Mouse (Mus musculus) cerebellum, postnatal 10 days (tissue): Measurements from ENCODE around the gene Ddias.

ENCODE experiments used
- DNase-seq, 2 experiments: peaks; one replicate each; pipeline ENCODE4 v3.0.0; 2021; ENCODE audit warnings: mixed read lengths in 2 of 2

Gene Ddias

DNA sequence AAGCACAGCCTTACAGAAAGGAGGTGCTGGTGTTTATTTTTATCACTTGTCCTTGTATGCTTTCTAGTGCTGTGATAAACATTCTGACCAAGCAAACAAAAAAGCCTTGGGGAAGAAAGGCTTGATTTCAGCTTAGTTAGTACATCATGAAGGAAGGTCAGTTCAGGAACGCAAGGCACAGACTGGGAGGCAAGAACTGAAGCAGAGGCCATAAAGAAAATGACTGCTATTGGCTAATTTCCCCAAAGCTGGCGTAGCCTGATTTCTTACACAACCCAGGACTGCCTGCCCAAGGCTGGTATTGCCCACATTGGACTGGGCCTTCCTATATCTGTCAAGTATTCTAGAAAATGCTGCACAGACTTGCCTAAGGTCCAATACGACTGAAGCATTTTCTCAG lies 25.8 kb downstream of the Ddias start:
- no peak for DNase-seq

DNA sequence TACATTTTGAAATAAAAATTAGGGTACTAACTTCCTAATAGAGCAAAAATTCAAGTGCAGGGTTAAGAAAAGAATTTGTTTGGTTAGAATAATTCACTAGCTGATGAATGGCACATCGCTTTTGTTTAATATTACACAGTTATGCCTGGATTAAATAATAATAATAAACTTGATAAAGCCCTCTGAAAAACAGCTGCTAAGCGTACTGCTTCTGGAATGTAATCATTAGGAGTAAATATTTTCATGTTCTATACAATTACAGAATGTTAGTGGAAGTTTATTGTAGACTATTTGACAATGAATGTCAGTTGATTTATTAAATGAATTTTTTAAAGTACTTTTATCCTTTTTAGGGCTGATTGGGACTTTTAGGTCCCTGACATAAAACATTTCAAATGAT lies 31.8 kb downstream of the Ddias start:
- DNase-seq, result no peak

DNA sequence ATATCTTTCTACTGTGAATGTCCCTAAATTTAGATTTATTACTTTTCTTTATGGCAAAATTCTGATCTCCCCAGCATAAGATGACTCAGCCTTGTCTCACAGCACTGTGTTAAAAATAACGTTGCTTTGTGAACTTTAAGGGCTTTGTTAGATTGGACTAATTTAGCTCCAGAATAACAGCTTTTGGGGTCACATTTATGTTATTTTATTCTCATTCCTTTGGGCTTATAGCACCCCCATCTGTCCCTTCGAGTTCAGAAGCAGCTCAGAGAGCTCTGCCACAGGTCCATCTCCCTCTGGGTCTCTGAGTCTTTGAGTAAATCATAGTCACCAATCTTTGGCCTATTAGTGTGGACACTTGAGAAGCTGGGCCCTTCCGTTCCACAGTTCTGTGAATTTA lies 36.1 kb downstream of the Ddias start:
- DNase-seq, result no peak

DNA sequence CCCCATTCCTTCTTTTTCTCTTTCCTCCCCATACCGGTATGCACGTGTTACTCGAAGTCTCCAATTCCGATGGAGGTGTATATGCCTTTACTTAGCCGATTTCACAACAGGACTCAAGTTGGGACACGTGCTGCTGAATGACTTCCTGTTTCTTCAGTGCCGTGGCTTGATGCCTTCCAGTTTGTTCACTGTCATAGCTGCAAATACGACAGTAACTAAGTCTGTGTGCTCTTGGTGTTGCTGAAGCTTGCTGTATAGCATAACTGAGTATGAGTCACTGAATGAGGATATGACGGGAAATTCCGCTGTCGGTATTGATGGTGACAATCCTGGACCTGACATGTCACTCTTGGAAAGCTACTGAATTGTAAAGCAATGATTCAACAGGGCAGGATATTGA lies 36.8 kb downstream of the Ddias start:
- no peak for DNase-seq

DNA sequence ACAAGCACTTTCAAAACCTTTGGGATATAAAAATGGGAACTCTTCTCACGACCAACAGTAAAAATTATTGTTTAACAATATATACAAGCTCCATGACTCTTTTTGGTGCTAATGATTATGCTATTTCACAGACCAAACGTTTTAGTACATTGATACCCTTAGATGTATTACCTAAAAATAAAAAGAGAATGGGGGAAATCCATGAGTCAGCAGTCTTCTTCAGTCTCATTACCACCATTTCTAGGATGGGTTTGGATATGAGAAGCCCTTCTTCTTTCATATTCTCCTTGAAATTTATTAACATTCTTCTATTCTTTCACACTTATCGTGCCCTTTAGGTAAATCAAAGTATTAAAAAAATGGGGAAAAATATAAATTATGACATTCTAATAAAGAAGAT lies 37.6 kb downstream of the Ddias start:
- DNase-seq, result no peak

DNA sequence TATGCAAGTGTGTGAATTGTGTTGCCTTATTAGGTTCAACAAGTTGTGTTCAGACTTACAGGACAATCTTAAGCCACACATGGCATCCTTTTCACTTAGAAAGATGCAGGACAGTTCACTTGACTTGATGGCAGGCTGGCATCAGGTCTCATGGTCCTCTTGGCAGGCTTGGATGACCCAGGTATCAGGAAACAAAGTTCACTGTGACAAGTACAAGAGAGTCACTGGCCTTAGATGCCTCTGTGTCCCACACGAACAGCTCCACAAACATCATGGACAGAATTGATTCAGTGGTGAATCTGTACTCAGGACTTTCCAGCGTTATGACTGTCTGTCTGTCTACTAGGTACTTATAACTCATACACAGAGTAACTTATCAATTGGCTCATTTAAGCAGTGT lies 39.7 kb downstream of the Ddias start:
- no peak for DNase-seq

DNA sequence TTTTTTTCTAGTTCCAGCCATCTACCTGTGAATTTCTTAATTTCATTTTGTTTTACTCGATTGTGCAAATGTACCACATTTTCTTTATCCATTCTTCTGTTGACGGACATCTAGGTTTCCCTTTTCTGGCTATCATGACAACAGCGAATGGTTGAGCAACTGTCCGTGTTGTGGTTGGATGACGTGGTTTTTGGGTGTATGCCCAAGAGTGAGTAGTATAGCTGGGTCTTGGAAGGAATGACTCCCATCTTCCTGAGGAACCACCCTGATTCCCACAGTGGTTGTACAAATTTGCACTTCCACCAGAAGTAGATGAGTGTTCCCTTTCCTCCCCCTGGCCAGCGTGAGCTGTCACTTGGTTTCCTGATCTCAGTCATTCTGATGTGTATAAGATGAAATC lies 41.7 kb downstream of the Ddias start:
- no peak for DNase-seq

DNA sequence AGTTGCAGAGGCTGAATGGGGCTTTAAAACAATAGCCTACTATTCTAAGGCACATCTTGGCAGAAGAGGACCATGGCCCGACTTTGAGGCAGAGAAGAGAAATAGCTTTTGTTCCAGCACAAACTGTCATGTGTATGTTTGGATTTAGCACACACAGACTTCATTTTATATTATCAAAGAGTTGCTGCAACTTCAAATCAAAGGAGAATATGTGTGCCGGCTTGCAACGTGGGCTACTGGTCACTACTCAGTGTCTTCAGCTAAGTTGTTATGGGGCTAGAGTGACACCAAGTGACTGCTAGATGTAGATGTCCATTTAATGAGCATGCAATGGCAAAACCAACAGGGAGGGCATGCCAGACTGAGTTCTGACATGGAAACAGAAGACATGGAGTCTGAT lies 46.1 kb downstream of the Ddias start:
- DNase-seq, result peak; percentile 50 to 57

DNA sequence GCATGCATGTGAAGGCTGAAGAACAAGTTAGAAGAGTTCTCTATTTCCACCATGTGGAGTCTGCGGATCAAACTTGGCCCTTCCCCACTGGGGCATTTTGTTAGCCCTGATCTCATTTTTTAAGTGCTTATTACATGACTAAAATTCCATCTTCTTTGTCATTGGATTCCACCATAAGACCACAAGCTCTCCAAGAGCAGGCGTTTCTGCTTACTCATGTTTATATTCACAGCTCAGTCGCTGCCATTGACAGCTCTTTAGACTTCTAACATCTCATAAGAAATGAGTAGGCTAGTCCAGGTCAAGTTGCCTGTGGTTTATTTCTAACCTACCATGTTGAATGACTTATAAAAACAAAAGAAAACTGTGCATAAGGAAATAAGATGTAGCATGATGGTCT lies 47.8 kb downstream of the Ddias start:
- DNase-seq, result no peak

DNA sequence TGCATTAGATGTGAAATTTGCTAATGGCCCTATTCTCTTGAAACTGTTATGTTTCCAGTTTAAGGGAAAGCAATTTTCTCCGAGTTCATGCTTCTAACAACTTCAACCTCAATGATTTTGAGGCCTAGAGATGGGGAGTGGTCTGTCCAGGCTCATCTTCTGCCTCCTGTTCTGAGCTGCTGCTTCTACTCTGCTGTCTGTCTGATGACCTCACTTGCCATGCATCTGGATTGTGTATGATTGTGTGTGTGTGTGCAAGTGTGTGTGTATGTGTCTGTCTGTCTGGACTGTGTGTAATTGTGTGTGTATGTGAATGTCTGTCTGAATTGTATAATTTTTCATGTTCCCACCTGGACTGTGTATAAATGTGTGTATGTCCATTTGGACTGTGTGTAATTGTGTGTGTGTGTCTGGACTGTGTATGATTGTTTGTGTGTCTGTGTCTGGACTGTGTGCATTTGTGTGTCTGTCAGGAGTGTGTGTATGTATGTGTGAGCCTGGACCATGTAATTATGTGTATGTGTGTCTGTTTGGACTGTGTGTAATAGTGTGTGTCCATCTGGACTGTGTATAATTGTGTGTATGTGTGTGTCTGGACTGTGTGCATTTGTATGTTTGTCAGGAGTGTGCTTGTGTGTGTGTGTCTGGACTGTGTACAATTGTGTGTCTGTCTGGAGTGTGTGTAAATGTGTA lies 51.5 kb downstream of the Ddias start:
- DNase-seq, result no peak

DNA sequence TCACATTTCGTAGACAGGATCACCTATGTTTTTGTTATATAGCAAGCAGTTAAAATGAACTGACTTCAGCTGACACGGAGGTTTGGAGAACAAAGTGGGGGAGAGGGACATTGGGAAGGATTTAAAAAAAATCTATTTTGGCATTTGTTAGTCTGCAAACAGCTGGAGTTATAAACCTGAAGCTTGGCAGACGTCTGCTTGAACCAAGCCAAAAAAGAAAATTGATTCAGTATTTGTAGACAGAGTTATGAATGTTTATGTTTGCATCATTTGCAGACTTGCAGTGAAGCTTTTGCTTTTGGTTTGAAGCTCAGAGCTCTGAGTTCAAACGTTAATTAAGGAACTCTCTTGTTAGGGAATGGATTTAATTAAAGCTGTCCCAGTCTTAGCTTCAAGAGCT lies 52.2 kb downstream of the Ddias start:
- DNase-seq, result no peak

DNA sequence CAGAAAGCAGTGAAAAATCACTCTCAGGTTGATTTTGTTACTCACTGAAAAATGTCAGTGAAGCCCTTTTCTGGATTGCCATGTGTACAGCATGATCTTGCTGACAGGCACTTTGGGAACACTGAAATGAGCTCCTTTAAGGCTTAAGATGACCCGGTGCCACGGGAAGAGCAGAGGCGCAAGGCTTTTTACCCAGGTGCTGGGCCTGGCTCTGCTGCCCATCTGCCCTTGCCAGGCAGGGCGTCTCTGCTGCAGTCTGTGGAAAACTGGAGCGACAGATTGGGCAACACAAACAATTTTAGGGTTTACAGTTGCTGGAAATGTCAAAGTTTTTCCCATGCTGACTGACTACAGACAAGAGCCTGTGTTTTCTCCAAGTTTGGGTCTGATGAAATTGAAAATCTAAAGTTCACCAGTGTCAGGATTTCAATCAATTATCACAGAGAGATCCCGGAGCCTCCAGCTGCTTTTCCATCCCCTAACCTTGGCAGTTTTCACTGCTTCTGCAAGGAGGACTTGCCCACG lies 53.0 kb downstream of the Ddias start:
- peak; percentile 29 to 36 for DNase-seq

DNA sequence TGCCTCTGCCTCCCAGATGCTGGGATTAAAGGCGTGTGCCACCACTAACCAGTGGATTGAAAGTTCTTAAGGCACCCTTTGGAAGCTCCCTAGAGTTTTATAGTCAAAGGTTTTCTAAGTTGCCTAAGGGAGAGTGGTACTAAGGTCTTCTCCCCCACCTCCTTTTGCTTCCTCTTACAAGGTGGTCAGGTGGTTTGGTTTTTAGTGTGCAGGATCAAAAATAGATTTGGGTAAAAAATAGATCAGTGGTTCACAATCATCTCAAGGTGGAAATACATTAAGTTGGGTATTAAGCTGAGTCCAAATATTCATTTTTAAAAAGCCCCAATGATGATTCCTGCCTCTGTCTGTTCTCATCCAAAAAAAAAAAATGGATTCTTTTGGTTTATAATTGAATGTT lies 53.6 kb downstream of the Ddias start:
- no peak for DNase-seq

DNA sequence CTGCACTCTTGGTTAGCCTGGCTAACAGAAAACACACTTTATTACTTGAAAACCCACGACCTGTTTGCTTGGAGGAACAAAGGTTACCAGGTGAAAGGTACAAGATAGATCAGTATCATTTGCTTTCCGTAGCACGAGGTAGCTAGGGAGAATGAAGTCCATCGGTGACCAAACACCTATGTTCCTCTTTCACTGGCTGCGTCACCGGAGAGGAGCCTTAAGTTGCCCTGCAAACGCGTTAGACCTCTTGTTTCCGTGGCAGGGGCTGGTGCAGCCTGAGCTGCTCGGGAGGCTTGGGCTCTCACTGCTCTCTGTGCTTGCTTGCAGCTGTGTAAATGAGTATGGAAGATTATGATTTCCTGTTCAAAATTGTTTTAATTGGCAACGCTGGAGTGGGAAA lies 54.4 kb downstream of the Ddias start:
- DNase-seq, result no peak

DNA sequence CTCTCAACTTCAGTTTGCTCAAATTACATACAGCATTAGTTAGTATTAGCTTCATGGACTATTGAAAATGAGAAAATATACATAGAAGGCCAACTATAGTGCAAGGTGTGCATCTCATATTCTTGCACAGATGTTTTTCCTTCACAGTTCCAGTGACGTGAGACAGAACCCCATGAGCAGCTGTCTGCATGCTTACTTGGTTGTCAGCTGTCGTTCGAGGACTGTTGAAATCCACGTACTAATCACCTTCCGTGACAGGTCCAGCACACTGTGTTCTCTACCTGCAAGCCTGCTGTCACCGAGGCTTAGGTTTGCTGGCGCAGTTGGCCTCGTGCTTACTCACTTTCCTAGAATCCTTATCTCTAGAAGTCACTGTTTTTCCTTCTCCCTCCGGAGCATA lies 56.2 kb downstream of the Ddias start:
- no peak for DNase-seq

DNA sequence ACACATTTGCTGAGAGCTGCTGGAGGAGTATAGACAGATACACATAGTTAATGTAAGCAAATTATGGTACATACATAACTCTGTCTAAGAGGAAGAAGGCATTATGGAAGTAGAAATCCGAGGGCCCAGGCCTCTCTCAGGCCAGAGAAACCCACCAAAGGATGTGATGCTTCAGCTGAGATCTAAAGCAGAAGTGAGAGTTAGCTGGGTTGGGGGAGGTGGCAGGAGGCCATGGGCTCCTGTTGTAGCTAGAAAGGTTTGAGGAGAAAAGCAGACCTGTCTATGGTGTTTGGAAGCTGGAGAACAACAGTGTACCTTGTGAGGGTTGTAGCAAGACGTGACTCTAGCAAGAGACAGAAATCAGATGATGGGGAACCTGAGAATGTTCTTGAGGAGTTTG lies 56.8 kb downstream of the Ddias start:
- no peak for DNase-seq

DNA sequence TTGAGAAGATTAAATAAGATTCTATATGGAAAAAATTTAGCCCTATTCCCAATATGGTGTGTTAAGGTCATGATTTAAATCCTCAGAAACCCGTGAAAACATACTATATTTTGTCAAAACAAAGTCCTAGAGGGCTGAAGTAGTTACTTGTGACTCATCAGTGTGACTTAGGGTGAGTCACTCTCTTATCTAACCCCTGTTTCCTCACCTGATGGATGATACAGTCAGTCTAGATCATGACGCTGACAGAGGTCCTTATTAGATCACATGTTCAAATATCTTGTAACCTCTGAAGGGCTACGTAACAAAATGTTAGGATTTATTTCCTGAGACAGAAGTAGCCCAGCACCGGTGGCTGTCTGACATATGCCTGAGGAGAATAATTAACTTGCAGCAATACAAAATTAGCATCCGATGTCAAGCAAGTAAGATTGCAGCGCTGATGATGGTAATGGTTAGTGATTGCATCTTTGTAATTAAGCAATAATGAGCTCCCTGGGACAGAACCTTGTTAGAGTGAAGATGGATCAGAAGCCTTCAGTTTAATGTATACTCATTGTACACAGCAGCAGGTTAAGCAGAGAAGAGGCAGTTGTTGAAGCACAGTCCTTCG lies 62.3 kb downstream of the Ddias start:
- no peak for DNase-seq
